Mouse (Mus musculus) testis, adult 2 months (tissue): Measurements from ENCODE around the gene Tmem110. TPM values are rescaled to one million over a fixed set of nuclear protein-coding genes. Genes with fewer than 3 reads are reported as not detected.

Experiments
- H3K27ac ChIP-seq: fragments of 200-500 bp; 2 replicates; pipeline ENCODE4 v1.5.1; 2012; ENCODE audit warnings: low read depth, low read length; ENCODE audit not compliant: control insufficient read depth, insufficient read depth
- H3K27me3 ChIP-seq: fragments of 200-500 bp; 2 replicates; pipeline ENCODE4 v1.6.1; 2012; ENCODE audit warnings: mild to moderate bottlenecking, low read length, moderate library complexity; ENCODE audit not compliant: control insufficient read depth, insufficient read depth
- H3K36me3 ChIP-seq: fragments of 200-500 bp; 2 replicates; pipeline ENCODE4 v1.6.1; 2012; ENCODE audit warnings: mild to moderate bottlenecking, low read length; ENCODE audit not compliant: control insufficient read depth, insufficient read depth
- H3K4me1 ChIP-seq: fragments of 200-500 bp; 2 replicates; pipeline ENCODE4 v1.6.1; 2012; ENCODE audit warnings: low read length; ENCODE audit not compliant: control insufficient read depth, insufficient read depth
- H3K4me3 ChIP-seq: fragments of 200-500 bp; 2 replicates; pipeline ENCODE4 v1.5.1; 2012; ENCODE audit warnings: low read depth, mild to moderate bottlenecking, low read length, moderate library complexity, mixed read lengths; ENCODE audit not compliant: control insufficient read depth
- CTCF ChIP-seq: fragments of 200-500 bp; IDR thresholded peaks from 2 replicates; pipeline ENCODE4 v1.5.1; 2012; ENCODE audit warnings: low read depth, mild to moderate bottlenecking, inconsistent platforms, low read length, moderate library complexity; ENCODE audit not compliant: control insufficient read depth, insufficient read depth, insufficient replicate concordance
- POLR2A ChIP-seq: fragments of 200-500 bp; IDR thresholded peaks from 2 replicates; pipeline ENCODE4 v1.6.1; 2012; ENCODE audit warnings: low read depth, mild to moderate bottlenecking, inconsistent platforms, low read length, moderate library complexity; ENCODE audit not compliant: control insufficient read depth
- polyA plus RNA-seq: library from polyadenylated mRNA; depleted of rRNA; stranded (reverse); fragments of >200 nt; gene quantifications from 2 replicates; pipeline ENCODE4 v1.2.3, GENCODE M21; 2012; rRNA removed

The Tmem110 gene
- polyA plus RNA-seq, 1 experiment, result 3.6 TPM

- Histone ChIP-seq H3K27me3 (no peaks in the 10 kb centered on the region), H3K27ac (no peak overlapping the region), H3K4me3 (no peak overlapping the region), H3K36me3 (no peaks in the 10 kb centered on the region), H3K4me1 (peaks cover 9% of the 10 kb centered on the region)
- TF ChIP-seq CTCF (no peak), POLR2A (no peak)
These were observed 100.1 kb downstream of the Tmem110 start for GRCm38 (mm10) chr14:30925492-30925891.

Other genes starting within 250 kb of the Tmem110 start
- gene Prkcd, start 199.4 kb upstream of the Tmem110 start, polyA plus RNA-seq, result 240 and 255 TPM in 2 replicates
- 6.3 and 8.1 TPM in 2 replicates for gene Rft1, start 171.2 kb upstream of the Tmem110 start, polyA plus RNA-seq
- 21.5 and 25.6 TPM in 2 replicates for gene Sfmbt1, start 110.7 kb upstream of the Tmem110 start, polyA plus RNA-seq
- gene Mustn1, start 53.6 kb downstream of the Tmem110 start, polyA plus RNA-seq, result 1.3 and 1.7 TPM in 2 replicates
- 0.07 and 0.21 TPM in 2 replicates for gene Itih4, start 60.9 kb downstream of the Tmem110 start, polyA plus RNA-seq
- 0.36 and 0.66 TPM in 2 replicates for gene Itih3, start 98.2 kb downstream of the Tmem110 start, polyA plus RNA-seq
- not detected in 2 replicates for gene Itih1, start 117.7 kb downstream of the Tmem110 start, polyA plus RNA-seq
- 30.3 and 33.4 TPM in 2 replicates for gene Nek4, start 125.8 kb downstream of the Tmem110 start, polyA plus RNA-seq
- gene Glt8d1, start 175.8 kb downstream of the Tmem110 start, polyA plus RNA-seq, result 170 and 200 TPM in 2 replicates
- 613 and 684 TPM in 2 replicates for gene Spcs1, start 176.1 kb downstream of the Tmem110 start, polyA plus RNA-seq
- 8.3 and 8.5 TPM in 2 replicates for gene Pbrm1, start 193.5 kb downstream of the Tmem110 start, polyA plus RNA-seq
- gene Gnl3, start 193.6 kb downstream of the Tmem110 start, polyA plus RNA-seq, result 16.2 and 18.1 TPM in 2 replicates